ENCODE assay signal across 11 mouse cellular contexts in the genomic region with DNA sequence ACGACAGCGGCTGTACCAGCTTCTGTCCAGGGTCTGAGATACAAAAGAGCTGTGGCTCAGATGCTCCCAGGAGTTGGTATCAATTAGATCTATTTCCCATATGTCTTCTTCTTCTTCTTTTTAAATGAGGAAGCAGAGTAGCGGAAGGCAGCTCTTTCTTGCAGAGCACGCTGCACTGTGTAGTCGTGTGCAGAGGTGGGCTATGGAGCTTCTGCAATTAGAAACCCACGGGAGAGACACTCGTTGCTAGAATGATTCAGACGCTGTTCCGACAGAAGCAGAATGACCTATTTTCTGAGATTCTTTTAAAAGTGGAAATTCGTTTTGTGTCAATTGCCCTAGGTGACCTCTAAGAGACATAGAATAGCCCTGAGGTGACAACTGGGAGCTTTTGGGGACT.
"Had no signal": no experiment of that assay in that cellular context is flagged by ENCODE, and none has a peak within 500 bp of the region (broad histone marks: within the 10 kb centered on the region; RNA-seq: fewer than 3 reads in every experiment).

No protein-coding gene starts in this region.

- H3K4me3 ChIP-seq: limb, embryonic 10.5 days; liver, embryonic 15.5 days; midbrain, embryonic 13.5 days had no signal

- H3K27ac ChIP-seq: limb, embryonic 10.5 days; liver, embryonic 15.5 days; midbrain, embryonic 13.5 days had no signal

- DNase-seq: kidney, adult 2 months; kidney, postnatal 25 days; lung, adult 2 months; lung, postnatal 36 days; thymus, adult 18-20 months; thymus, postnatal 14 days had no signal

- ATAC-seq: intestine, embryonic 16.5 days; lung, postnatal 0 days; midbrain, embryonic 13.5 days had no signal

- H3K4me1 ChIP-seq: limb, embryonic 10.5 days; liver, embryonic 15.5 days; midbrain, embryonic 13.5 days had no signal
